Mouse (Mus musculus): ENCODE data around the gene Gm21964. TPM values are rescaled to one million over a fixed set of nuclear protein-coding genes. Genes with fewer than 3 reads are reported as not detected.

Gm21964 gene
- not detected in 2 replicates for polyA plus RNA-seq (2015; fragmentation: Nextera tagmentation; extraction: Ambion mirVana)

DNA sequence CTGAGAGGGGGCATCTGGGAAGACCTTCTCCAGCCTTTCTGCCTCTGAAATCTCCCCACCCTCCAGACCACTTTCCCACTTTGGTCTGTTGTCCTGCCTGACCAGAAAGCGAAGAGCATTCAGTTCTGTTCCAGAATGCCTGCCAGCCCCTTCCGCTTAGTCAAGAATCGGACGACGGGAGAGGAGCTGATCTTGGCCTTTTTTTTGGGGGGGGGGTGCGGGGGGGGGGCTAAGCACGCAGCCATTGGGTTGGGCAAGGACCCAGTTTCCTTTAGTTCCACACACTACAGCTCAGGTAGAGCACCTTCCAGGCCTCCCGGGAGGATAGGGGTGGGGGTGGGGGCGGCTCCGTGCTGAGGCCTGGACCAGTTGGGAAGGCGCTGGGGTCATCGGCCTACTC is at the start of gene Gm21964:
Gene Gm21964 (plus strand): TSS at position 301 of the 400 bp plus-strand sequence.
- no peak within 1 kb of the TSS for H3K9ac ChIP-seq
- H3K36me3 ChIP-seq: no peaks in the 10 kb centered on the region
- no peak within 1 kb of the TSS for H3K27ac ChIP-seq
- WGBS: 85% methylated on average over 12 of the region's 12 CpGs
- no peaks in the 10 kb centered on the region for H3K27me3 ChIP-seq
- H3K4me2 ChIP-seq: no peak within 1 kb of the TSS
- no peak for ATAC-seq (ENCODE audit: low FRiP score)
- no peaks in the 10 kb centered on the region for H3K4me1 ChIP-seq (replicated peaks)
- no peak within 1 kb of the TSS for H3K4me3 ChIP-seq
- no peaks in the 10 kb centered on the region for H3K9me3 ChIP-seq

GRCm38 (mm10) chr8:110051208-110051607 is 49.8 kb upstream of the Gm21964 start:
- Histone ChIP-seq H3K36me3 (no peaks in the 10 kb centered on the region), H3K27me3 (no peaks in the 10 kb centered on the region), H3K9ac (no peak overlapping the region), H3K9me3 (no peaks in the 10 kb centered on the region), H3K27ac (no peak overlapping the region), H3K4me2 (no peak overlapping the region), H3K4me1 (replicated peaks) (no peaks in the 10 kb centered on the region), H3K4me3 (no peak overlapping the region)
- no peak for ATAC-seq (ENCODE audit: low FRiP score)
- WGBS: 85% methylated on average over 6 of the region's 6 CpGs

DNA sequence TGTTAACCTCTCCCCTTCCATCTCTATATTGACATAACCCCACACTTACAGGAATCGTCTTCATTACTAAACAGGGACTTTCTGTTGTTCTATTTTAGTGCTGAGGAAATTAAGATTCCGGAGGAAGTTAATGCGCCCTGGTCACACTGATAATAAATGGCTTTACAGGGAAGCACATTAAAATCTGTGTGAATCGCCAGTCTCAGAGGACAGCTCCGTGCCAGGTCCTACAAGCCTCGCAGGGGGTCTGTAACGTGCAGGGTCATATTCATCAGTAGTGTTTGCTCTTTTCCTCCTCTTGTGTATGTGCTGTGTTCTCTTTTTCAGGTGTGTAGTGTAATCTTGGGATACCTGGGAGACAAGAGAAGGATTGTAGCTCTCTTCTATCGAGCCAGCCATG is 42.8 kb upstream of the Gm21964 start:
- Histone ChIP-seq H3K27ac (no peak overlapping the region), H3K4me2 (no peak overlapping the region), H3K9me3 (no peaks in the 10 kb centered on the region), H3K36me3 (no peaks in the 10 kb centered on the region), H3K4me3 (no peak overlapping the region), H3K4me1 (replicated peaks) (0 out of 2 replicates have a peak, but pooled peaks cover 3% of the 10 kb centered on the region), H3K9ac (no peak overlapping the region), H3K27me3 (no peaks in the 10 kb centered on the region)
- 69% methylated on average over 8 of the region's 8 CpGs for WGBS
- no peak for ATAC-seq (ENCODE audit: low FRiP score)

GRCm38 (mm10) chr8:110064161-110064560 is 36.8 kb upstream of the Gm21964 start:
- Histone ChIP-seq H3K4me3 (no peak overlapping the region), H3K4me1 (replicated peaks) (no peaks in the 10 kb centered on the region)
- 78% methylated on average over 9 of the region's 9 CpGs for WGBS

DNA sequence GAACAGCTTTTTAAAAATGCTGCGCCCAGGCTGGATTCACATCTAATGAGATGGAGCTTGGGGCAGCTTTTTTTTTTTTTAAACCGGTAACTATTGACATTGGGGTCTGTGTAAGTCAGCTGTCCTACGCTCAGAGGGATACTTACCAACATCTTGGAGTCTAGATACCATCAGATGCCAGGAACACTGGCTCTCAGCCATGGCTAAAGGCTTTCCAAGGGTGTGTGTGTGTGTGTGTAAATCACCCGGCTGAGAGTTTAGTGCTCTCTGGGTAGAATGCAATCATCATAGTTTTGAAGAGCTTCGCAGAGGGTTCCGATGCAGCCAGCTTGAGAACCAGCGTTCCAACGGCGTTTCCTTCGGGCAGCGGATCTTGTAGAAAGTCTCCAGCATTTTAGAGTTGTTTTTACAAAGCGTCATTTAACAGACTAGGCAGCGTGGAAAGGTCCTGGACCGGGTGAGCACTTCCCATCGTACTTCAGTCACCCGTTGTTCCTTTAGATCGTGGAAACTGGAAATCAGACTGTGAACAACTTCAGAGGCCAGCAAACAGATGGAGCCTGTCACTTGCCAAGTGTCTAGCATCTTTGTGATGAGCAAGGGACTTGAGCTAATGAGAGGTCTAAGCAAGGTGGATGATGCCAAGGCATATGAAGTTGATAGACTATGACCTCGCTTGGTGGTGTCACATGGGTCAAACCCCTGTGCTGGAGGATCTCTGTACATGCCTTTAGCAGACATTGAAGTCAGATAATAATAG is 36.2 kb upstream of the Gm21964 start:
- H3K4me3 ChIP-seq: no peak overlapping the region
- H3K27me3 ChIP-seq: no peaks in the 10 kb centered on the region
- no peak for ATAC-seq (ENCODE audit: low FRiP score)
- WGBS: 93% methylated on average over 18 of the region's 18 CpGs
- H3K36me3 ChIP-seq: no peaks in the 10 kb centered on the region
- no peaks in the 10 kb centered on the region for H3K9me3 ChIP-seq
- no peak overlapping the region for H3K27ac ChIP-seq
- no peak overlapping the region for H3K9ac ChIP-seq
- no peaks in the 10 kb centered on the region for H3K4me1 ChIP-seq (replicated peaks)
- no peak overlapping the region for H3K4me2 ChIP-seq

More at GRCm38 (mm10) chr8:110064161-110064560, 36.8 kb upstream of the Gm21964 start:
- Histone ChIP-seq H3K27me3 (no peaks in the 10 kb centered on the region), H3K27ac (no peak overlapping the region), H3K4me2 (no peak overlapping the region), H3K9ac (no peak overlapping the region), H3K9me3 (no peaks in the 10 kb centered on the region), H3K36me3 (no peaks in the 10 kb centered on the region)
- ATAC-seq (ENCODE audit: low FRiP score): no peak

GRCm38 (mm10) chr8:110065676-110066075 is 35.3 kb upstream of the Gm21964 start:
- H3K4me1 ChIP-seq (replicated peaks): no peaks in the 10 kb centered on the region
- 88% methylated on average over 4 of the region's 4 CpGs for WGBS

DNA sequence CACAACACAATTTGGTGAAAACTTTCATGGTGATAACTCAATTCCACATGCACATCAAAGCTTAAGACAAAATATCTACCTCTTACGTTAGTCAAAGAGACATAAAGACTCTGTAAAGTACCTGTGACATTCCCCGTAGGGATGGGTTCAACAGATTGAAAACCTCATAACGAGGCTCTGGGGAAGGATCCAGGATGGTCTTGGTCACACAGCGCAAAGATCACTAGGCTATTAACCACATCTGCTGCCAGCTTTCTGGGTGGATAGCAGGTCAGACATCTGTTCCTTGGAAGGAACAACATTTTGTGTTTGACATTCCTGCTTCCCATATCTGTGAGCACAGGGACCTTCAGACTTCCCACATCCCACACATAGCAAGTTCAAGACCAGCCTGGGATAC is 31.3 kb upstream of the Gm21964 start:
- Histone ChIP-seq H3K4me1 (replicated peaks) (no peaks in the 10 kb centered on the region), H3K4me3 (no peak overlapping the region), H3K9me3 (no peaks in the 10 kb centered on the region), H3K4me2 (no peak overlapping the region), H3K36me3 (no peaks in the 10 kb centered on the region), H3K27me3 (peaks cover 3% of the 10 kb centered on the region; the same call in 1 of the 2 replicates), H3K27ac (no peak overlapping the region), H3K9ac (no peak overlapping the region)
- 89% methylated on average over 4 of the region's 4 CpGs for WGBS
- ATAC-seq (ENCODE audit: low FRiP score): no peak

More at GRCm38 (mm10) chr8:110065676-110066075, 35.3 kb upstream of the Gm21964 start:
- no peak overlapping the region for H3K27ac ChIP-seq
- no peak overlapping the region for H3K4me2 ChIP-seq
- H3K27me3 ChIP-seq: no peaks in the 10 kb centered on the region
- no peaks in the 10 kb centered on the region for H3K9me3 ChIP-seq
- no peak for ATAC-seq (ENCODE audit: low FRiP score)
- no peaks in the 10 kb centered on the region for H3K36me3 ChIP-seq
- no peak overlapping the region for H3K9ac ChIP-seq
- no peak overlapping the region for H3K4me3 ChIP-seq

DNA sequence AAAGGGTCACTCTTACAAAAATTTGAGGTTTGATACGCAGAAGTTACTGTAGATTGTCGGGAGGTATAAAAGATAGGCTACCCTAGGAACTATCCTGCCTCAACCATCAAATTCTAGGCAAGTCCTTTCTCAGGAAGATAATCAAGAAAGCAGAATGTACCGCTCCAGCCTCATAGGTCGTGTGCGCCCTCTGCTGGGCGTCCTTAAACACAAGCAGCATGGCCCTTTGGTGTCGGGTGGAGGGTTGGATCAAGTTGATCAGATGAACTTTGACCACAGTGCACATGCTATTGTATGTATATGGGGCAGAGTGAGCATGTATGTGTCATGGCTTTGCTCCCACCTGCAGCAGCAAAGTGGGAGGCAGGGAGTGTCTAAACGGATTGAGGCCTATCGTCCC is 29.4 kb upstream of the Gm21964 start:
- WGBS: 15% methylated on average over 9 of the region's 9 CpGs
- no peaks in the 10 kb centered on the region for H3K4me1 ChIP-seq (replicated peaks)
- H3K4me2 ChIP-seq: no peak overlapping the region
- ATAC-seq (ENCODE audit: low FRiP score): no peak
- H3K36me3 ChIP-seq: no peaks in the 10 kb centered on the region
- H3K27me3 ChIP-seq: peaks cover 6% of the 10 kb centered on the region; the same call in 1 of the 2 replicates
- no peak overlapping the region for H3K27ac ChIP-seq
- H3K9me3 ChIP-seq: no peaks in the 10 kb centered on the region
- no peak overlapping the region for H3K9ac ChIP-seq
- H3K4me3 ChIP-seq: no peak overlapping the region

GRCm38 (mm10) chr8:110074496-110074895 is 26.5 kb upstream of the Gm21964 start:
- Histone ChIP-seq H3K27me3 (peaks cover 11% of the 10 kb centered on the region; the same call in 1 of the 2 replicates), H3K4me3 (no peak overlapping the region), H3K9me3 (no peaks in the 10 kb centered on the region), H3K4me2 (no peak overlapping the region), H3K4me1 (replicated peaks) (peaks cover 4% of the 10 kb centered on the region; the same call in 1 of the 2 replicates), H3K9ac (no peak overlapping the region), H3K36me3 (no peaks in the 10 kb centered on the region), H3K27ac (no peak overlapping the region)
- no peak for ATAC-seq (ENCODE audit: low FRiP score)
- 89% methylated on average over 8 of the region's 8 CpGs for WGBS

GRCm38 (mm10) chr8:110079282-110080221 is 21.5 kb upstream of the Gm21964 start, which contains the start of gene Zfp612:
TSS of gene Zfp612 (plus strand) at chr8:110079746.
- Histone ChIP-seq H3K9ac (peak within 1 kb of the TSS; percentile 85), H3K4me3 (peak within 1 kb of the TSS; percentile 69), H3K27me3 (0 out of 2 replicates have a peak, but pooled peaks cover 8% of the 10 kb centered on the region), H3K9me3 (no peaks in the 10 kb centered on the region), H3K36me3 (peaks cover 26% of the 10 kb centered on the region), H3K4me2 (peak within 1 kb of the TSS; percentile 88), H3K27ac (peak within 1 kb of the TSS; percentile 64), H3K4me1 (replicated peaks) (peaks cover 22% of the 10 kb centered on the region)
- ATAC-seq (ENCODE audit: low FRiP score): peak; percentile 96
- 8% methylated on average over 54 of the region's 54 CpGs for WGBS

- 79% methylated on average over 11 of the region's 11 CpGs for WGBS
- no peak overlapping the region for H3K9ac ChIP-seq
- peaks cover 22% of the 10 kb centered on the region for H3K4me1 ChIP-seq (replicated peaks)
- H3K27ac ChIP-seq: no peak overlapping the region
- no peak overlapping the region for H3K4me3 ChIP-seq
- H3K27me3 ChIP-seq: 0 out of 2 replicates have a peak, but pooled peaks cover 2% of the 10 kb centered on the region
- H3K36me3 ChIP-seq: peaks cover 54% of the 10 kb centered on the region
- no peak for ATAC-seq (ENCODE audit: low FRiP score)
- H3K9me3 ChIP-seq: 0 out of 2 replicates have a peak, but pooled peaks cover 6% of the 10 kb centered on the region
- H3K4me2 ChIP-seq: no peak overlapping the region
Measured at GRCm38 (mm10) chr8:110082416-110083105, 18.4 kb upstream of the Gm21964 start.
